Mouse (Mus musculus) heart, embryonic 11.5 days (tissue): Measurements from ENCODE around the gene Slit3. TPM values are rescaled to one million over a fixed set of nuclear protein-coding genes. Genes with fewer than 3 reads are reported as not detected.

ENCODE experiments used
- ATAC-seq: fragments of 200-750 bp; cut with Nextera tagmentation; replicated peaks from 2 replicates; pipeline ENCODE4 v1.8.0; 2017; ENCODE audit warnings: moderate library complexity; ENCODE audit not compliant: insufficient number of reproducible peaks, low FRiP score, low TSS enrichment
- H3K27ac ChIP-seq: fragments of 300-500 bp; sonication (generic); 2 replicates; pipeline ENCODE4 v1.5.1; 2014; ENCODE audit warnings: mild to moderate bottlenecking, low read depth, low read length
- H3K27me3 ChIP-seq: fragments of 300-500 bp; sonication (generic); 2 replicates; pipeline ENCODE4 v1.6.1; 2014; ENCODE audit warnings: mild to moderate bottlenecking, low read length, mixed read lengths; ENCODE audit not compliant: control insufficient read depth, insufficient read depth
- H3K36me3 ChIP-seq: fragments of 300-500 bp; sonication (generic); 2 replicates; pipeline ENCODE4 v1.6.1; 2014; ENCODE audit warnings: mild to moderate bottlenecking, low read length, moderate library complexity, mixed read lengths; ENCODE audit not compliant: control insufficient read depth, insufficient read depth
- H3K4me1 ChIP-seq: fragments of 300-500 bp; sonication (generic); 2 replicates; pipeline ENCODE4 v1.6.1; 2014; ENCODE audit warnings: low read length; ENCODE audit not compliant: control insufficient read depth, insufficient read depth
- H3K4me2 ChIP-seq: fragments of 300-500 bp; sonication (generic); 2 replicates; pipeline ENCODE4 v1.6.1; 2014; ENCODE audit warnings: mild to moderate bottlenecking, moderate library complexity
- H3K4me3 ChIP-seq: fragments of 300-500 bp; sonication (generic); 2 replicates; pipeline ENCODE4 v1.5.1; 2014; ENCODE audit warnings: low read depth, low read length
- H3K9ac ChIP-seq: fragments of 300-500 bp; sonication (generic); 2 replicates; pipeline ENCODE4 v1.6.1; 2014; ENCODE audit warnings: mild to moderate bottlenecking, low read depth, low read length, moderate library complexity
- H3K9me3 ChIP-seq: fragments of 300-500 bp; sonication (generic); replicated peaks from 2 replicates; pipeline ENCODE4 v1.6.1; 2016; ENCODE audit warnings: low read length; ENCODE audit not compliant: control insufficient read depth
- WGBS: fragments of 180-500 bp; shearing (Covaris S2); extraction: QIAGEN DNeasy Blood & Tissue Kit; methylation state at CpG from one replicate; pipeline ENCODE4 v1.1.7; 2014; ENCODE audit not compliant: insufficient replicate concordance; 5-methylcytosine and 5-hydroxymethylcytosine counted together
- polyA plus RNA-seq: library from polyadenylated mRNA; unstranded; fragments of >200 nt; fragmentation: Nextera tagmentation; extraction: Ambion mirVana; gene quantifications from 2 replicates; pipeline ENCODE4 v1.2.1, GENCODE M21; 2014

Slit3 gene
- polyA plus RNA-seq, 1 experiment from 2014 or later: 26.1 TPM

- Histone ChIP-seq H3K27me3 (no peaks in the 10 kb centered on the region), H3K9ac (no peak overlapping the region), H3K36me3 (peaks cover 3% of the 10 kb centered on the region; the same call in 1 of the 2 replicates), H3K9me3 (no peaks in the 10 kb centered on the region), H3K4me3 (no peak overlapping the region), H3K27ac (no peak overlapping the region), H3K4me1 (no peaks in the 10 kb centered on the region), H3K4me2 (no peak overlapping the region)
- ATAC-seq: no peak
- WGBS: 90% methylated on average over 9 of the region's 9 CpGs
Observed at GRCm38 (mm10) chr11:35674242-35674641, 553.2 kb downstream of the Slit3 start.

GRCm38 (mm10) chr11:35676744-35677143 lies 555.7 kb downstream of the Slit3 start:
- Histone ChIP-seq H3K4me3 (no peak overlapping the region), H3K4me2 (no peak overlapping the region)
- no peak for ATAC-seq

GRCm38 (mm10) chr11:35679976-35680375 lies 559.0 kb downstream of the Slit3 start:
- Histone ChIP-seq H3K27ac (no peak overlapping the region), H3K4me2 (no peak overlapping the region), H3K9ac (no peak overlapping the region), H3K27me3 (no peaks in the 10 kb centered on the region), H3K4me1 (no peaks in the 10 kb centered on the region), H3K36me3 (no peaks in the 10 kb centered on the region; the same call in 1 of the 2 replicates), H3K4me3 (no peak overlapping the region), H3K9me3 (no peaks in the 10 kb centered on the region)
- WGBS: 85% methylated on average over 5 of the region's 5 CpGs
- ATAC-seq: no peak

More at GRCm38 (mm10) chr11:35676744-35677143, 555.7 kb downstream of the Slit3 start:
- no peaks in the 10 kb centered on the region for H3K27me3 ChIP-seq
- H3K9me3 ChIP-seq: no peaks in the 10 kb centered on the region
- H3K36me3 ChIP-seq: peaks cover 3% of the 10 kb centered on the region; the same call in 1 of the 2 replicates
- H3K4me1 ChIP-seq: no peaks in the 10 kb centered on the region
- 65% methylated on average over 4 of the region's 4 CpGs for WGBS
- H3K27ac ChIP-seq: no peak overlapping the region
- no peak overlapping the region for H3K9ac ChIP-seq

- no peak overlapping the region for H3K4me3 ChIP-seq
- no peak for ATAC-seq
- H3K4me1 ChIP-seq: no peaks in the 10 kb centered on the region
- no peak overlapping the region for H3K9ac ChIP-seq
- H3K9me3 ChIP-seq: no peaks in the 10 kb centered on the region
- H3K27me3 ChIP-seq: no peaks in the 10 kb centered on the region
- H3K27ac ChIP-seq: no peak overlapping the region
- 90% methylated on average over 6 of the region's 6 CpGs for WGBS
- H3K36me3 ChIP-seq: 0 out of 2 replicates have a peak, but pooled peaks cover 2% of the 10 kb centered on the region
- H3K4me2 ChIP-seq: no peak overlapping the region
Observed at GRCm38 (mm10) chr11:35687316-35687715, 566.3 kb downstream of the Slit3 start.

- H3K4me2 ChIP-seq: no peak overlapping the region
- no peak for ATAC-seq
- no peak overlapping the region for H3K4me3 ChIP-seq
- 70% methylated on average over 7 of the region's 7 CpGs for WGBS
- H3K9me3 ChIP-seq: no peaks in the 10 kb centered on the region
- H3K9ac ChIP-seq: no peak overlapping the region
- no peak overlapping the region for H3K27ac ChIP-seq
- H3K27me3 ChIP-seq: no peaks in the 10 kb centered on the region
- no peaks in the 10 kb centered on the region for H3K4me1 ChIP-seq
- 0 out of 2 replicates have a peak, but pooled peaks cover 2% of the 10 kb centered on the region for H3K36me3 ChIP-seq
Observed at GRCm38 (mm10) chr11:35690515-35691281, 569.7 kb downstream of the Slit3 start.

- H3K9me3 ChIP-seq: no peaks in the 10 kb centered on the region
- no peak overlapping the region for H3K4me3 ChIP-seq
- no peak overlapping the region for H3K4me2 ChIP-seq
- no peak overlapping the region for H3K9ac ChIP-seq
- WGBS: 12% methylated on average over 5 of the region's 5 CpGs
- no peak overlapping the region for H3K27ac ChIP-seq
- H3K36me3 ChIP-seq: 0 out of 2 replicates have a peak, but pooled peaks cover 2% of the 10 kb centered on the region
- no peaks in the 10 kb centered on the region for H3K4me1 ChIP-seq
- no peaks in the 10 kb centered on the region for H3K27me3 ChIP-seq
- no peak for ATAC-seq
Observed at GRCm38 (mm10) chr11:35693136-35693535, 572.1 kb downstream of the Slit3 start.

- 67% methylated on average over 7 of the region's 7 CpGs for WGBS
- Histone ChIP-seq H3K9me3 (no peaks in the 10 kb centered on the region), H3K4me2 (no peak overlapping the region), H3K9ac (no peak overlapping the region), H3K4me1 (no peaks in the 10 kb centered on the region), H3K36me3 (0 out of 2 replicates have a peak, but pooled peaks cover under 1% of the 10 kb centered on the region), H3K27ac (no peak overlapping the region), H3K27me3 (no peaks in the 10 kb centered on the region), H3K4me3 (no peak overlapping the region)
- ATAC-seq: no peak
Observed at GRCm38 (mm10) chr11:35693625-35694024, 572.6 kb downstream of the Slit3 start.

GRCm38 (mm10) chr11:35697476-35697875 lies 576.5 kb downstream of the Slit3 start:
- no peak overlapping the region for H3K9ac ChIP-seq
- H3K4me3 ChIP-seq: no peak overlapping the region
- H3K9me3 ChIP-seq: no peaks in the 10 kb centered on the region
- WGBS: 84% methylated on average over 7 of the region's 7 CpGs
- H3K4me2 ChIP-seq: no peak overlapping the region
- no peaks in the 10 kb centered on the region for H3K36me3 ChIP-seq
- no peaks in the 10 kb centered on the region for H3K4me1 ChIP-seq
- ATAC-seq: no peak
- no peaks in the 10 kb centered on the region for H3K27me3 ChIP-seq
- no peak overlapping the region for H3K27ac ChIP-seq

- 87% methylated on average over 5 of the region's 5 CpGs for WGBS
- Histone ChIP-seq H3K9me3 (0 out of 2 replicates have a peak, but pooled peaks cover 6% of the 10 kb centered on the region), H3K27me3 (no peaks in the 10 kb centered on the region), H3K9ac (no peak overlapping the region), H3K4me2 (no peak overlapping the region), H3K36me3 (peaks cover 9% of the 10 kb centered on the region; the same call in 1 of the 2 replicates), H3K27ac (no peak overlapping the region), H3K4me1 (no peaks in the 10 kb centered on the region), H3K4me3 (no peak overlapping the region)
- ATAC-seq: no peak
Observed at GRCm38 (mm10) chr11:35698901-35699300, 577.9 kb downstream of the Slit3 start.
